Mouse (Mus musculus): ENCODE results near the gene Gatad2b. TPM values are rescaled to one million over a fixed set of nuclear protein-coding genes. Genes with fewer than 3 reads are reported as not detected.

Gatad2b gene
- polyA plus RNA-seq, 1 experiment from 2014 or later, result 14.3 TPM

Small RNA genes within 50 kb of the gene (microRNA-seq; reads per million reads assigned to microRNA genes)
- gene Mir7012 (ENCODE audit: borderline number of aligned reads), result not detected

Other genes starting within 250 kb of the Gatad2b start
- 158 and 165 TPM in 2 replicates for gene 4933434E20Rik, start 241.5 kb upstream of the Gatad2b start, polyA plus RNA-seq (2014; fragmentation: Nextera tagmentation; extraction: Ambion mirVana)
- gene Ubap2l, start 240.6 kb upstream of the Gatad2b start, polyA plus RNA-seq (2014; fragmentation: Nextera tagmentation; extraction: Ambion mirVana), result 186 and 195 TPM in 2 replicates
- gene Tpm3, start 220.5 kb upstream of the Gatad2b start, polyA plus RNA-seq (2014; fragmentation: Nextera tagmentation; extraction: Ambion mirVana), result 352 and 354 TPM in 2 replicates
- 0.60 and 0.61 TPM in 2 replicates for gene Nup210l, start 189.0 kb upstream of the Gatad2b start, polyA plus RNA-seq (2014; fragmentation: Nextera tagmentation; extraction: Ambion mirVana)
- gene Rps27, start 79.5 kb upstream of the Gatad2b start, polyA plus RNA-seq (2014; fragmentation: Nextera tagmentation; extraction: Ambion mirVana), result 1,012 and 1,016 TPM in 2 replicates
- 16.6 and 21.8 TPM in 2 replicates for gene Rab13, start 79.5 kb upstream of the Gatad2b start, polyA plus RNA-seq (2014; fragmentation: Nextera tagmentation; extraction: Ambion mirVana)
- gene Jtb, start 61.6 kb upstream of the Gatad2b start, polyA plus RNA-seq (2014; fragmentation: Nextera tagmentation; extraction: Ambion mirVana), result 90.7 and 95.8 TPM in 2 replicates
- 2.3 and 2.6 TPM in 2 replicates for gene Creb3l4, start 49.7 kb upstream of the Gatad2b start, polyA plus RNA-seq (2014; fragmentation: Nextera tagmentation; extraction: Ambion mirVana)
- 74.0 and 80.8 TPM in 2 replicates for gene Slc39a1, start 45.0 kb upstream of the Gatad2b start, polyA plus RNA-seq (2014; fragmentation: Nextera tagmentation; extraction: Ambion mirVana)
- gene Crtc2, start 39.0 kb upstream of the Gatad2b start, polyA plus RNA-seq (2014; fragmentation: Nextera tagmentation; extraction: Ambion mirVana), result 7.5 and 11.6 TPM in 2 replicates
- gene Dennd4b, start 28.0 kb upstream of the Gatad2b start, polyA plus RNA-seq (2014; fragmentation: Nextera tagmentation; extraction: Ambion mirVana), result 4.1 and 4.4 TPM in 2 replicates
- 5.7 and 6.2 TPM in 2 replicates for gene Slc27a3, start 96.8 kb downstream of the Gatad2b start, polyA plus RNA-seq (2014; fragmentation: Nextera tagmentation; extraction: Ambion mirVana)
- gene Ints3, start 140.4 kb downstream of the Gatad2b start, polyA plus RNA-seq (2014; fragmentation: Nextera tagmentation; extraction: Ambion mirVana), result 25.3 and 26.9 TPM in 2 replicates
- 5.3 and 8.1 TPM in 2 replicates for gene Npr1, start 172.7 kb downstream of the Gatad2b start, polyA plus RNA-seq (2014; fragmentation: Nextera tagmentation; extraction: Ambion mirVana)
- 148 and 151 TPM in 2 replicates for gene Ilf2, start 182.9 kb downstream of the Gatad2b start, polyA plus RNA-seq (2014; fragmentation: Nextera tagmentation; extraction: Ambion mirVana)
- 76.0 TPM in 2 replicates for gene Snapin, start 197.9 kb downstream of the Gatad2b start, polyA plus RNA-seq (2014; fragmentation: Nextera tagmentation; extraction: Ambion mirVana)
- 70.3 and 73.9 TPM in 2 replicates for gene Chtop, start 216.3 kb downstream of the Gatad2b start, polyA plus RNA-seq (2014; fragmentation: Nextera tagmentation; extraction: Ambion mirVana)
- 137 and 138 TPM in 2 replicates for gene S100a1, start 221.2 kb downstream of the Gatad2b start, polyA plus RNA-seq (2014; fragmentation: Nextera tagmentation; extraction: Ambion mirVana)
- gene S100a13, start 221.3 kb downstream of the Gatad2b start, polyA plus RNA-seq (2014; fragmentation: Nextera tagmentation; extraction: Ambion mirVana), result 59.7 and 65.4 TPM in 2 replicates
- not detected in 2 replicates for gene S100a14, start 233.7 kb downstream of the Gatad2b start, polyA plus RNA-seq (2014; fragmentation: Nextera tagmentation; extraction: Ambion mirVana)
- gene S100a16, start 244.1 kb downstream of the Gatad2b start, polyA plus RNA-seq (2014; fragmentation: Nextera tagmentation; extraction: Ambion mirVana), result 26.9 and 28.4 TPM in 2 replicates